Mouse (Mus musculus) spleen, postnatal 10 days (tissue): ENCODE data around the gene Cd4.

Experiments
- DNase-seq, 2 experiments: peaks; one replicate each; pipeline ENCODE4 v3.0.0; 2021 to 2022; ENCODE audit warnings: low spot score in 2 of 2

The Cd4 gene

GRCm38 (mm10) chr6:124885956-124886381, 2.1 kb downstream of the Cd4 start:
- no peak for DNase-seq

- no peak for DNase-seq
Observed at GRCm38 (mm10) chr6:124884714-124885500, 3.1 kb downstream of the Cd4 start.

- no peak for DNase-seq
Observed at GRCm38 (mm10) chr6:124883351-124883750, 4.7 kb downstream of the Cd4 start.

- DNase-seq = no peak
Observed at GRCm38 (mm10) chr6:124881821-124882220, 6.2 kb downstream of the Cd4 start.

GRCm38 (mm10) chr6:124879390-124879789, 8.6 kb downstream of the Cd4 start:
- DNase-seq = no peak

- no peak for DNase-seq
Observed at GRCm38 (mm10) chr6:124874348-124874747, 13.7 kb downstream of the Cd4 start.

- DNase-seq = no peak
Observed at GRCm38 (mm10) chr6:124866560-124866959, 21.5 kb downstream of the Cd4 start.

- no peak for DNase-seq
Observed at GRCm38 (mm10) chr6:124865766-124866362, 22.2 kb downstream of the Cd4 start.

GRCm38 (mm10) chr6:124863658-124864298, 24.2 kb downstream of the Cd4 start, which contains the start of gene Gpr162:
TSS of gene Gpr162 (minus strand) at chr6:124863983.
- peak in 1 of 2 experiments; percentile 45 for DNase-seq

- DNase-seq = no peak
Observed at GRCm38 (mm10) chr6:124863125-124863657, 24.8 kb downstream of the Cd4 start.

- no peak for DNase-seq
Observed at GRCm38 (mm10) chr6:124862406-124863124, 25.5 kb downstream of the Cd4 start.

- DNase-seq = no peak
Observed at GRCm38 (mm10) chr6:124861802-124862201, 26.2 kb downstream of the Cd4 start.

GRCm38 (mm10) chr6:124861266-124861665, 26.8 kb downstream of the Cd4 start:
- no peak for DNase-seq

- no peak for DNase-seq
Observed at GRCm38 (mm10) chr6:124860511-124860910, 27.5 kb downstream of the Cd4 start.

GRCm38 (mm10) chr6:124859725-124860124, 28.3 kb downstream of the Cd4 start:
- DNase-seq = peak; percentile 69 to 88

GRCm38 (mm10) chr6:124858561-124859318, 29.3 kb downstream of the Cd4 start:
- DNase-seq = no peak

- no peak for DNase-seq
Observed at GRCm38 (mm10) chr6:124857840-124858530, 30.0 kb downstream of the Cd4 start.

GRCm38 (mm10) chr6:124856916-124857839, 30.8 kb downstream of the Cd4 start, which contains the start of gene P3h3:
TSS of gene P3h3 (minus strand) at chr6:124857752.
- peak; percentile 43 to 72 for DNase-seq

GRCm38 (mm10) chr6:124856321-124856720, 31.7 kb downstream of the Cd4 start:
- no peak for DNase-seq
